Mouse (Mus musculus): ENCODE results near the gene Atg10. TPM values are rescaled to one million over a fixed set of nuclear protein-coding genes. Genes with fewer than 3 reads are reported as not detected.
"Not testable (repeated sequence)": the region's sequence is repeated elsewhere in the genome, so short reads cannot be mapped to it uniquely, and the experiment has no call there.

Gene Atg10
- polyA plus RNA-seq (2015; fragmentation: Nextera tagmentation; extraction: Ambion mirVana) = 4.1 and 4.3 TPM in 2 replicates

- H3K36me3 ChIP-seq = no peaks in the 10 kb centered on the region
- DNase-seq (peak; percentile 91), ATAC-seq (ENCODE audit: low read depth) (peak; percentile 99)
- H3K4me3 ChIP-seq (replicated peaks) = peak within 1 kb of the TSS; percentile 73
- WGBS (ENCODE audit: insufficient replicate concordance) = under 1% methylated on average over 54 of the region's 55 CpGs
- H3K4me1 ChIP-seq (replicated peaks) = peaks cover 21% of the 10 kb centered on the region
- peak within 1 kb of the TSS; percentile 82 for H3K9ac ChIP-seq
- no peaks in the 10 kb centered on the region for H3K27me3 ChIP-seq
- peak within 1 kb of the TSS; percentile 78 for H3K27ac ChIP-seq
- H3K9me3 ChIP-seq (replicated peaks) = no peaks in the 10 kb centered on the region
- H3K4me2 ChIP-seq = peak within 1 kb of the TSS; percentile 81
Measured at GRCm38 (mm10) chr13:91223587-91224437, at the start of gene Atg10. Gene Atg10, minus strand, starts transcription at chr13:91223968.

- H3K9ac ChIP-seq = no peak overlapping the region
- H3K4me3 ChIP-seq (replicated peaks) = no peak overlapping the region
- no peak overlapping the region for H3K27ac ChIP-seq
- 59% methylated on average over 3 of the region's 3 CpGs for WGBS (ENCODE audit: insufficient replicate concordance)
- no peak for ATAC-seq (ENCODE audit: low read depth)
- H3K4me2 ChIP-seq = no peak overlapping the region
- H3K27me3 ChIP-seq = no peaks in the 10 kb centered on the region
- H3K9me3 ChIP-seq (replicated peaks) = no peaks in the 10 kb centered on the region
- no peak for DNase-seq
- H3K4me1 ChIP-seq (replicated peaks) = no peaks in the 10 kb centered on the region
- no peaks in the 10 kb centered on the region for H3K36me3 ChIP-seq
Measured at GRCm38 (mm10) chr13:91252406-91252805, 28.6 kb upstream of the Atg10 start.

- H3K9ac ChIP-seq = no peak overlapping the region
- no peak overlapping the region for H3K4me2 ChIP-seq
- ATAC-seq (ENCODE audit: low read depth) (no peak), DNase-seq (no peak)
- WGBS (ENCODE audit: insufficient replicate concordance) = 63% methylated on average over 1 of the region's 1 CpGs
- H3K27ac ChIP-seq = no peak overlapping the region
- H3K9me3 ChIP-seq (replicated peaks) = no peaks in the 10 kb centered on the region
- H3K4me1 ChIP-seq (replicated peaks) = no peaks in the 10 kb centered on the region
- no peaks in the 10 kb centered on the region for H3K36me3 ChIP-seq
- H3K4me3 ChIP-seq (replicated peaks) = no peak overlapping the region
- H3K27me3 ChIP-seq = no peaks in the 10 kb centered on the region
Measured at GRCm38 (mm10) chr13:91251636-91252035, 27.9 kb upstream of the Atg10 start.

GRCm38 (mm10) chr13:91250050-91250449, 26.3 kb upstream of the Atg10 start:
- H3K4me1 ChIP-seq (replicated peaks); H3K4me3 ChIP-seq (replicated peaks); H3K9ac ChIP-seq; H3K9me3 ChIP-seq (replicated peaks); H3K36me3 ChIP-seq; H3K27me3 ChIP-seq; H3K27ac ChIP-seq; ATAC-seq (ENCODE audit: low read depth); DNase-seq; H3K4me2 ChIP-seq: not testable (repeated sequence)
- WGBS (ENCODE audit: insufficient replicate concordance) = 44% methylated on average over 2 of the region's 2 CpGs

DNA sequence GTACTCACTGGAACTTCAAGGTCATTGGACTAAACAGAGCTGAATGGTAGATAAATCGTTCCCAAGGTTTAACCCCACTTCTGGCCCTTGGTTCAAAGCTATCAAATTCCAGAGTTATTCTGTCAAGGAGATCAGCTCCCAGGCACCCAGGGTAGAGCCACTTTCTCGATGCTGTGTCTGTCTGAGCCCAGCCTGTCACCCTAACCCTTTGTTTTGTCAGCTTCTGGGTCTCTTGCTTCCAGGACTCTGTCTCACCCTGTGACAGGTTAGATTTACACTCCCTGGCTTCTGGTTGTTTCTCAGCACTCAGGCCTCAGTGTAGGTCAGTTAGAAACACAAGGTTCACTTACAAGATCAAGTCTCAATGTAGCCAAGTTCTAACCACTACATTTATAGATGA, 22.7 kb upstream of the Atg10 start:
- Histone ChIP-seq H3K27ac (no peak overlapping the region), H3K27me3 (no peaks in the 10 kb centered on the region), H3K9ac (no peak overlapping the region), H3K36me3 (no peaks in the 10 kb centered on the region), H3K4me3 (replicated peaks) (no peak overlapping the region), H3K4me2 (no peak overlapping the region), H3K4me1 (replicated peaks) (no peaks in the 10 kb centered on the region), H3K9me3 (replicated peaks) (no peaks in the 10 kb centered on the region)
- 54% methylated on average over 2 of the region's 2 CpGs for WGBS (ENCODE audit: insufficient replicate concordance)
- ATAC-seq (ENCODE audit: low read depth) = no peak
- no peak for DNase-seq

DNA sequence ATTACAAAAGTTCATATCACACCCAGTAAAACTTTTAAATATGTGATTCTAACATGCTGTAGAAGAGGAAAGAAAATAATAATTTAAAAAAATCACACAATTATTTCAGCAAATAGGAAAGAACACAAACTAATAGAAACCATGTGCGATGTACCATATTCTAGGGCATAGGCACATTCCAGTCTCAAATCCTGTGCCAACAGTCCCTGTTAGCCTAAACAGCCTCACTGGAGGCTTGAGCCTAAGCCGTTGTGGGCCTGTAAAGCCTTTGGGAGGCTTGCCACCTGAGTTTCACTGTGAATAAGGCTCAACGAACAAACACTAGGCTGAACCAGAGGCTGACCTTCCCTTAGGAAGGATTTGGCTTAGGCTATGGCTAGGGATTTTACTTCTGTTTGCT, 14.2 kb upstream of the Atg10 start:
- Histone ChIP-seq H3K27ac (no peak overlapping the region), H3K9ac (no peak overlapping the region)
- ATAC-seq (ENCODE audit: low read depth) = no peak

GRCm38 (mm10) chr13:91236884-91237283, 13.1 kb upstream of the Atg10 start:
- no peak overlapping the region for H3K27ac ChIP-seq
- WGBS (ENCODE audit: insufficient replicate concordance) = 53% methylated on average over 2 of the region's 2 CpGs
- H3K4me2 ChIP-seq = no peak overlapping the region
- no peaks in the 10 kb centered on the region for H3K27me3 ChIP-seq
- H3K9me3 ChIP-seq (replicated peaks) = no peaks in the 10 kb centered on the region
- DNase-seq (no peak), ATAC-seq (ENCODE audit: low read depth) (no peak)
- no peaks in the 10 kb centered on the region for H3K36me3 ChIP-seq
- no peak overlapping the region for H3K9ac ChIP-seq
- no peaks in the 10 kb centered on the region for H3K4me1 ChIP-seq (replicated peaks)
- H3K4me3 ChIP-seq (replicated peaks) = no peak overlapping the region

More for the DNA sequence above, 14.2 kb upstream of the Atg10 start:
- DNase-seq = no peak
- no peaks in the 10 kb centered on the region for H3K9me3 ChIP-seq (replicated peaks)
- 71% methylated on average over 3 of the region's 3 CpGs for WGBS (ENCODE audit: insufficient replicate concordance)
- no peaks in the 10 kb centered on the region for H3K36me3 ChIP-seq
- no peaks in the 10 kb centered on the region for H3K4me1 ChIP-seq (replicated peaks)
- H3K4me3 ChIP-seq (replicated peaks) = no peak overlapping the region
- H3K27me3 ChIP-seq = no peaks in the 10 kb centered on the region
- no peak overlapping the region for H3K4me2 ChIP-seq

- H3K9me3 ChIP-seq (replicated peaks) = no peaks in the 10 kb centered on the region
- peak overlapping the region; percentile 82 for H3K9ac ChIP-seq
- ATAC-seq (ENCODE audit: low read depth) (no peak; the same call in 1 of the 2 replicates), DNase-seq (no peak)
- peak overlapping the region; percentile 78 for H3K27ac ChIP-seq
- WGBS (ENCODE audit: insufficient replicate concordance) = 48% methylated on average over 2 of the region's 2 CpGs
- H3K36me3 ChIP-seq = no peaks in the 10 kb centered on the region
- peaks cover 21% of the 10 kb centered on the region for H3K4me1 ChIP-seq (replicated peaks)
- H3K4me3 ChIP-seq (replicated peaks) = peak overlapping the region; percentile 73
- H3K27me3 ChIP-seq = no peaks in the 10 kb centered on the region
- H3K4me2 ChIP-seq = peak overlapping the region; percentile 81
Measured at GRCm38 (mm10) chr13:91224438-91224814, 658 bp upstream of the Atg10 start.

DNA sequence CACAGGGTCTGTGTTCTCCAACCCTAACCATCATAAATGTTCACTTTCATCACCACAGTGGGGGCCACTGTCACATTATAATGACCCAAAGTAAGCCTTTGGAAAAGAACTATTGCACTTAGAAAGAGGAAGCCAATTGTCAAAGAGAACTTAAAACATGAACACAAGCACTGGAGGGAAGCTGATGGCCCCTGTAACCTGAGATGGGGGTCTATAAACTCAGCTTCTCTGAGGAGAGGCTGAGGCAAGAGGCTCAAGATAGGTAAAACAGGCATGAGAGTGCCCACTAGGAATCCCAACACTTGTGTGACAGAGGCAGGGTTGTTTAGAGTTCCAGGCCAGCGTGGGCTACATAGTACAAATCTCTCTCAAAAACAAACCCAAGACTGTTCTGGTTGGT, 705 bp downstream of the Atg10 start:
- H3K9ac ChIP-seq = peak overlapping the region; percentile 82
- H3K27ac ChIP-seq = peak overlapping the region; percentile 78; the same call in 1 of the 2 replicates
- WGBS (ENCODE audit: insufficient replicate concordance) = 40% methylated on average over 1 of the region's 1 CpGs
- H3K4me1 ChIP-seq (replicated peaks) = peaks cover 21% of the 10 kb centered on the region
- DNase-seq = no peak
- peak overlapping the region; percentile 81 for H3K4me2 ChIP-seq
- no peak for ATAC-seq (ENCODE audit: low read depth)
- no peaks in the 10 kb centered on the region for H3K36me3 ChIP-seq
- no peaks in the 10 kb centered on the region for H3K27me3 ChIP-seq
- H3K9me3 ChIP-seq (replicated peaks) = no peaks in the 10 kb centered on the region
- H3K4me3 ChIP-seq (replicated peaks) = peak overlapping the region; percentile 73

- H3K4me1 ChIP-seq (replicated peaks) = peaks cover 22% of the 10 kb centered on the region
- no peak overlapping the region for H3K4me2 ChIP-seq
- no peak overlapping the region for H3K4me3 ChIP-seq (replicated peaks)
- no peak for DNase-seq
- no peak overlapping the region for H3K9ac ChIP-seq
- ATAC-seq (ENCODE audit: low read depth) = no peak
- 51% methylated on average over 4 of the region's 4 CpGs for WGBS (ENCODE audit: insufficient replicate concordance)
- no peak overlapping the region for H3K27ac ChIP-seq
- H3K36me3 ChIP-seq = no peaks in the 10 kb centered on the region
- no peaks in the 10 kb centered on the region for H3K9me3 ChIP-seq (replicated peaks)
- H3K27me3 ChIP-seq = no peaks in the 10 kb centered on the region
Measured at GRCm38 (mm10) chr13:91221696-91222095, 2.1 kb downstream of the Atg10 start.

GRCm38 (mm10) chr13:91217691-91218090, 6.1 kb downstream of the Atg10 start:
- 55% methylated on average over 2 of the region's 2 CpGs for WGBS (ENCODE audit: insufficient replicate concordance)
- Histone ChIP-seq H3K9ac (no peak overlapping the region), H3K4me2 (no peak overlapping the region), H3K36me3 (no peaks in the 10 kb centered on the region), H3K9me3 (replicated peaks) (no peaks in the 10 kb centered on the region), H3K4me3 (replicated peaks) (no peak overlapping the region), H3K27me3 (no peaks in the 10 kb centered on the region), H3K27ac (no peak overlapping the region), H3K4me1 (replicated peaks) (peaks cover 4% of the 10 kb centered on the region; the same call in 1 of the 2 replicates)
- ATAC-seq (ENCODE audit: low read depth) = no peak
- DNase-seq = no peak

Measured in liver, embryonic 13.5 days (tissue).